Mouse (Mus musculus): ENCODE results near the gene Nacc2. TPM values are rescaled to one million over a fixed set of nuclear protein-coding genes. Genes with fewer than 3 reads are reported as not detected.
A peak's percentile ranks its signal among the peaks of the same experiment; 100 is the strongest.

The Nacc2 gene
- polyA plus RNA-seq, 1 experiment: 10.7 TPM

DNA sequence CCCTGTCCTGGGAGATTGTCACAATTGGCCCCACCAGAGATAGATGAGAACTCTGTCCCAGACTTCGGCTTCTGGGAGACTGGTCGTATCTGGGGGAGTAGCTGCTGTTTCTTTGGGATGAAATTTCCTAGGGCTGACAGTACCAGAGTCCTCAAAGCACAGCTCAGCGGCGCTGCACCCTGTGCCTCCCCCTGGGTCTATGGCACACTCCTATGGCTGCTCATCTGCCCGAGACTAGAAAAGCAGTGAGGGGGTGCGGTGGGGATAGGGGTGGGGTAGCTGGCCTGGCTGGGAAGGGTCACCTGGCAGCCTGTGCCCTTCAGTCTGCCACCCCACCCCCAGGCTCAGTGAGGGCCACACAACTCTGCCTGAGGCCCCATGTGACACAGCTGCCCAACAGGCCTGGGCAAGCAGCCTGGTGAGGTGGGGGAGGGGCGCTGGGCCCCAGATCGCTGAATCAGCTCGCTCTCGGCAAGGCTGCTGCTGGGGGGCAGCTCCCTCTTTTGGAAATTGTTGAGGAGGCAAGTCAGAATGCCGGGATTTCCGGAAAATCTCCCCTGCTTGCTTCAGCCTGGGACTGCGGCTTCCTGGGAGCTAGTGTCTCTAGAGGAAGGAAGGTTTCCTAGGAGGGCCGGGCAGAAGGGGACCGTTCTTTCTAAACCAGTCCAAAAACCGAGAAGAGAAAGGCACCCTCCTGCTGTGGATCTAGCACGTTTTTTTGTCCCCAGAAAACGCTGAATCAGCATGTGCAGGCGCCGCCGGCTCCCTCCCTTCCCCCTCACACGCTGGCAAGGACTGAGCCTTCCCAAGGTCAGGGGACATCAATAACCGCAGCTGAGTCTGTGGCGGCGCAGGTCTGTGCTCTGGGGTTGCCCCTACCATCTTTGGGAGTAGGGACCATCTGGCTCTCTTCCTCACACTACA, 9.9 kb upstream of the Nacc2 start:
- 29% methylated on average over 25 of the region's 25 CpGs for WGBS
- peak in 1 of 2 experiments; percentile 26 for DNase-seq (ENCODE audit: low read depth in 1 of 2, low spot score in 2 of 2)
- Histone ChIP-seq H3K36me3 (ENCODE audit: control insufficient read depth, insufficient read depth, low read length) (peaks cover 2% of the 10 kb centered on the region; the same call in 1 of the 2 replicates), H3K4me1 (ENCODE audit: control insufficient read depth, insufficient read depth, insufficient read length) (no peaks in the 10 kb centered on the region), H3K27ac (ENCODE audit: insufficient read depth, low read length) (peak overlapping the region; percentile 76), H3K27me3 (ENCODE audit: control insufficient read depth, insufficient read depth, low read length) (no peaks in the 10 kb centered on the region), H3K4me3 (ENCODE audit: extremely low read depth, insufficient read depth, insufficient read length) (no peak overlapping the region)
- TF ChIP-seq POLR2A (IDR thresholded peaks at IDR 0.05; ENCODE audit: low read depth, low read length): no peak
- TF ChIP-seq CTCF (IDR thresholded peaks at IDR 0.05; ENCODE audit: extremely low read depth, insufficient read depth, insufficient read length, insufficient replicate concordance): no peak

DNA sequence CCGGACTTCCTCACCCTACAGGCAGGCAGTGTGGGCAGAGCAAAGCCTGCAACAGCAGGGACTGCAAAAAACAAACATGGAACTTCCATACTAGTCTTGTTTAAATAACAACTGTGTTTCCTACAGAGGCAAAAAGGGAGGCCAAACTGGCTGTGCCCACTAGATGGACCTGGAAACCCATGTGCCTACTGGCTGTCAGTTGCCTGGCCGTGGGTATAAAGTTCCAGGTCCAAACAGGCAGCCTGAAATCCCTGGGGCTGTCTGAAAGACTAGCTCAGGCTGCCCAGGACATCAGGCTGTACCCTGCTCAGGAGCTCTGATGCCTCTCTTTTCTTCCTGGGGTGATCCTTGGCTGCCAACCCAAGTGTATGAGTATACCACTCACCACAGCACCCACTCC, 8.3 kb upstream of the Nacc2 start:
- Histone ChIP-seq H3K4me3 (ENCODE audit: extremely low read depth, insufficient read depth, insufficient read length) (no peak overlapping the region), H3K36me3 (ENCODE audit: control insufficient read depth, insufficient read depth, low read length) (no peaks in the 10 kb centered on the region), H3K27ac (ENCODE audit: insufficient read depth, low read length) (no peak overlapping the region), H3K4me1 (ENCODE audit: control insufficient read depth, insufficient read depth, insufficient read length) (no peaks in the 10 kb centered on the region), H3K27me3 (ENCODE audit: control insufficient read depth, insufficient read depth, low read length) (no peaks in the 10 kb centered on the region)
- no peak for TF ChIP-seq CTCF (IDR thresholded peaks at IDR 0.05; ENCODE audit: extremely low read depth, insufficient read depth, insufficient read length, insufficient replicate concordance)
- no peak for TF ChIP-seq POLR2A (IDR thresholded peaks at IDR 0.05; ENCODE audit: low read depth, low read length)
- 88% methylated on average over 2 of the region's 2 CpGs for WGBS
- DNase-seq (ENCODE audit: low read depth in 1 of 2, low spot score in 2 of 2): no peak

DNA sequence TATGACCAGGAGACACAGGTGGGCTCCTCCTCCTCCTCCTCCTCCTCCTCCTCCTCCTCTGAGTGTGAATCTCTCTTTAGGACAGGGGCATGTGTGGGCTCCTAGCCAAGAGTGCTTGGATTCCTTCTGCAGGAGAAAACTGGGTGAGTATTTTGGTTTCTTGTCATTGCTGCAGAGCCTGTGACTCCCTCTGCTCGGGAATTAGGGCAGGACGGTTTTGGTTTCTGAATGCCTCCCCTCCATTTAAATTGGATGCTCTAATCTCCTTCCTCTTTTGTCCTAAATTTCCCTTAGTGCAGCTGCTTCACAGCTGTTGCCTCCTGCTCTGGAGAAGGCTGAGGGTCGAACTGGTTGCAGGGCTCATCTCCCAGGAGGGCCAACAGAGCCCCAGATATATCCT, 6.9 kb upstream of the Nacc2 start:
- H3K4me3 ChIP-seq (ENCODE audit: extremely low read depth, insufficient read depth, insufficient read length): no peak overlapping the region
- 81% methylated on average over 3 of the region's 3 CpGs for WGBS
- no peaks in the 10 kb centered on the region for H3K27me3 ChIP-seq (ENCODE audit: control insufficient read depth, insufficient read depth, low read length)
- no peaks in the 10 kb centered on the region for H3K4me1 ChIP-seq (ENCODE audit: control insufficient read depth, insufficient read depth, insufficient read length)
- no peak for DNase-seq (ENCODE audit: low read depth in 1 of 2, low spot score in 2 of 2)
- no peak for TF ChIP-seq CTCF (IDR thresholded peaks at IDR 0.05; ENCODE audit: extremely low read depth, insufficient read depth, insufficient read length, insufficient replicate concordance)
- TF ChIP-seq POLR2A (IDR thresholded peaks at IDR 0.05; ENCODE audit: low read depth, low read length): no peak
- H3K36me3 ChIP-seq (ENCODE audit: control insufficient read depth, insufficient read depth, low read length): no peaks in the 10 kb centered on the region
- no peak overlapping the region for H3K27ac ChIP-seq (ENCODE audit: insufficient read depth, low read length)

DNA sequence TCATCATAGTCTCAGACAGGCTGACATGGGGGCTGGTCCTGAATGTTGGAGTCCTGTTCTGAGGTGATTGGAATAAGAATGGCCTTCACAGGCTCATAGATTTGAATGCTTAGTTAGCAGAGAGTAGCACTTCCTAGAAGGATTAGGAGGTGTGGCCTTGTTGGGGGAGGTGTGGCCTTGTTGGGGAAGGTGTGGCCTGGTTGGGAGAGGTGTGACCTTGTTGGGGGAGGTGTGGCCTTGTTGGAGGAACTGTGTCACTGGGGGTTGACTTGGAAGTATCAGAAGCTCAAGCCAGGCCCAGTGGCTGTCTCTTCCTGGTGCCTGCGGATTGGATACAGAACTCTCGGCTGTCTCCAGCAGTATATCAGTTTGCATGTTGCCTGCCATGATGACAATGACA, 6.3 kb upstream of the Nacc2 start:
- no peaks in the 10 kb centered on the region for H3K36me3 ChIP-seq (ENCODE audit: control insufficient read depth, insufficient read depth, low read length)
- no peaks in the 10 kb centered on the region for H3K4me1 ChIP-seq (ENCODE audit: control insufficient read depth, insufficient read depth, insufficient read length)
- H3K4me3 ChIP-seq (ENCODE audit: extremely low read depth, insufficient read depth, insufficient read length): no peak overlapping the region
- no peak overlapping the region for H3K27ac ChIP-seq (ENCODE audit: insufficient read depth, low read length)
- 92% methylated on average over 2 of the region's 2 CpGs for WGBS
- H3K27me3 ChIP-seq (ENCODE audit: control insufficient read depth, insufficient read depth, low read length): no peaks in the 10 kb centered on the region
- TF ChIP-seq CTCF (IDR thresholded peaks at IDR 0.05; ENCODE audit: extremely low read depth, insufficient read depth, insufficient read length, insufficient replicate concordance) (no peak), POLR2A (IDR thresholded peaks at IDR 0.05; ENCODE audit: low read depth, low read length) (no peak)
- DNase-seq (ENCODE audit: low read depth in 1 of 2, low spot score in 2 of 2): no peak

DNA sequence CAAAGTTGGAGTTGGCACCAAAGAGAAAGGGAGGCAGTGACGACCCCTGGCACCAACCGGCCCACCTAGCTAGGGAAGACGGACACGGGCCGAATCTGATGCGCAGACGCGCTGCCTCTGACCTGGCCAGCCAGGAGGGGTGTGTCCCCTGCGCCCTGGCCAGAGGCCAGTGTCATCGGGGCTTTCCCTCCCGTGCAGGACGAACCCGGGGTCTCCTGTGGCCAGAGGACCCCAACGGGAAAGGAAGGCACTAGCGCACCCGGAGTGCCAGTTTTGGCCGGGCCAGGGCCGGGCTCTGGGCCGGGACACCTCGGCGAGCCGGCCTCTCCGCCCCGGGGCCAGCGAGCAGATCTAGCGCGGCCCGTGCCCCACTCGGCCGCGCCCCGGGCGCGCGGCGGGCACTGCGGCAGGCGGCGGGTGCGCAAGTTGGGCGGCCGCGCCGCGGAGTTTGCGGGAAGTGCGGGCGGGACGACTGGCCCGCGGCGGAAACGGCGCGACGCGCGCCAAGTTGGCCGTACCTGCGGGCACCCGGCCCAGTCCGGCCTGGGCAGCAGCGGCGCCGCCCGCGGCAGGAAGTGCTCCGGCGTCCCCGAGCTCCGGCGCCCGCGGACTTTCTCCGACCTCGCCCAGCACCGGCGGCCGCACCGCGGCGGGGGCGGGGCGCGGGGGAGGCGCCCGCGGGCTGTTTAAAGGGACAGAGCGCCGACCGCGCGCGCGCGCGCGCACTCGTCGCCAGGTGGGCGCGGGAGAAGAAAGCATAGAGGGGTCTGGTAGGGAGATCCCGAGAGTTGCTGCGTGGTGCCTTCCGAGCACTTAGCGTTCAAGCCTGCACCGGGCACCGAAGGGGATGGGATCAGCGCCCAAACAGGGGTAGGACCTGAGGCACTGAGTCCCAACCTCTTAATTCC, 595 bp downstream of the Nacc2 start:
- DNase-seq (ENCODE audit: low read depth in 1 of 2, low spot score in 2 of 2): no peak
- Histone ChIP-seq H3K4me1 (ENCODE audit: control insufficient read depth, insufficient read depth, insufficient read length) (peaks cover 2% of the 10 kb centered on the region; the same call in 1 of the 2 replicates), H3K36me3 (ENCODE audit: control insufficient read depth, insufficient read depth, low read length) (no peaks in the 10 kb centered on the region), H3K27me3 (ENCODE audit: control insufficient read depth, insufficient read depth, low read length) (peaks cover 12% of the 10 kb centered on the region), H3K4me3 (ENCODE audit: extremely low read depth, insufficient read depth, insufficient read length) (peak overlapping the region; percentile 59), H3K27ac (ENCODE audit: insufficient read depth, low read length) (peak overlapping the region; percentile 32)
- TF ChIP-seq POLR2A (IDR thresholded peaks at IDR 0.05; ENCODE audit: low read depth, low read length) (no peak), CTCF (IDR thresholded peaks at IDR 0.05; ENCODE audit: extremely low read depth, insufficient read depth, insufficient read length, insufficient replicate concordance) (no peak)
- WGBS: 3% methylated on average over 100 of the region's 109 CpGs

DNA sequence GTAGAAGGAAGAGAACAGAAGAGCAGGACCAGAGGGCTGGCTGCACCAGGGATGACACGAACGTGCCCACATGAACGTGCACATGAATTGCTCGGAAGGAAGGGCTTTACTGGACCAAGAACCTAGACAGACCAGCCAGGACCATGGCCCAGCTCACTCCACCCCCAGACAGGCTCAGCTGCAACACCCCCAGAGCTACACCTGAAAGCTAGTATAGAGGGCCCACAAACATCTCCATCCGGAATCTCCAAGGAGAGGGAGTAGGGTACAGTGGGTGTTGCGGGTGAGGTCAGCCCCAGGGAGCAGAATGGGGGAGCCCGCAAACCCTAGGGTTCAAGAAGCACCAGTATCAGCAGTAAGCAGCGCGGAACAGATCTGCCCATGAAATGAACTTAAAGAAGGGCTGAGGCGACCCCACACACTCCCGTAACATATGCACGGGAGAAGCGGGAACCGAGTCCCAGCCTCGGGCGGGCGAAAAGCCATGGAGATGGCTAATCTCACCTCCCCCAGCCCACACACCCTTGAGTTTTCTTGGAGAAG, 1.4 kb downstream of the Nacc2 start:
- peaks cover 12% of the 10 kb centered on the region for H3K27me3 ChIP-seq (ENCODE audit: control insufficient read depth, insufficient read depth, low read length)
- TF ChIP-seq POLR2A (IDR thresholded peaks at IDR 0.05; ENCODE audit: low read depth, low read length) (no peak), CTCF (IDR thresholded peaks at IDR 0.05; ENCODE audit: extremely low read depth, insufficient read depth, insufficient read length, insufficient replicate concordance) (no peak)
- 73% methylated on average over 17 of the region's 17 CpGs for WGBS
- H3K4me3 ChIP-seq (ENCODE audit: extremely low read depth, insufficient read depth, insufficient read length): peak overlapping the region; percentile 59; the same call in 1 of the 2 replicates
- no peak for DNase-seq (ENCODE audit: low read depth in 1 of 2, low spot score in 2 of 2)
- no peaks in the 10 kb centered on the region for H3K36me3 ChIP-seq (ENCODE audit: control insufficient read depth, insufficient read depth, low read length)
- H3K27ac ChIP-seq (ENCODE audit: insufficient read depth, low read length): no peak overlapping the region; the same call in 1 of the 2 replicates
- H3K4me1 ChIP-seq (ENCODE audit: control insufficient read depth, insufficient read depth, insufficient read length): peaks cover 2% of the 10 kb centered on the region; the same call in 1 of the 2 replicates

All from spleen, adult 2 months (tissue).